In the genomic region with DNA sequence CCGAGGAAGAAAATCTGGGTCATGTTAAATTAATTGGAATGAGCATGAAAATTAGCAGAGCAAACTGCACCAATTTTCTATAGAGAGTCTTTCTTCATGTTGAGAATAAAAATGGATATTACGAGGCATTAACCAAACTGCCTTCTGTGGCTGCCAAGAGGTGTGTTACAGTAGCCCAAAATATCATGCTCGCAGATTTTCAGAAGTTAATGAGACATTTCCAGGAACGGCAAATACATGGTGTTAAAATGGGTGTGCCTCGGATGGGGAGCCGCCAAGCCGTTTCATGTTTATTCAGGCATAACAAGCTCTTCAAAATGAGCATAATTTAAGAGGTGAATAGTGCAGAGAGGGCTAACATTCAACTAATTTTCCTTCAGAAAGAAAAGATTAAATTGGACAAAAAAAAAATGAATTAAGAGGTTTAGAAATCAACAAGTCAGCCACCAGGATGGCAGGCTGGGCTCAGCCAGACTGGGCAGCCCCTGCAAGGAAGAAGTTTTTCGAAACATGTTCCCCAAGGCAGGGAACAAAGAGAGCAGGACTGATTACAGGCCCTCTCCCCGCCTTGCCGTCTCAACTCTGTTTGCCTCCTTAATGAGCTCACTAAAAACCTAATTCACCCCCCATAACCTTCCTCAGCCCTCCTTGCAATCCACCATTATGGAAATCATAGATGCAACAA, we compare ENCODE assay signal across 12 mouse cellular contexts. TPM values are rescaled to one million over a fixed set of nuclear protein-coding genes. Genes with fewer than 3 reads are reported as not detected.
A peak's percentile ranks its signal among the peaks of the same experiment; 100 is the strongest.
DNase-seq lines count a peak whose midpoint lies in the region; ATAC-seq and TF ChIP-seq lines count a peak whose summit lies in the region.
"Had no signal": no experiment of that assay in that cellular context is flagged by ENCODE, and none has a peak within 500 bp of the region (broad histone marks: within the 10 kb centered on the region; RNA-seq: fewer than 3 reads in every experiment).

No protein-coding gene starts in this region.

- ATAC-seq in hindbrain, postnatal 0 days: no peak
- ATAC-seq in neural tube, embryonic 14.5 days (ENCODE audit: low read depth): no peak
- no peak for ATAC-seq in heart, embryonic 11.5 days (replicated peaks; ENCODE audit: insufficient number of reproducible peaks, low FRiP score, low TSS enrichment)
- ATAC-seq: liver, postnatal 0 days had no signal

- no peak for TF ChIP-seq CTCF in hindbrain, postnatal 0 days (IDR thresholded peaks at IDR 0.05; ENCODE audit: low read depth)

- H3K4me2 ChIP-seq in hindbrain, postnatal 0 days (ENCODE audit: low read depth, low read length): no peak overlapping the region
- no peak overlapping the region for H3K4me2 ChIP-seq in neural tube, embryonic 14.5 days (ENCODE audit: low read depth, low read length)
- no peak overlapping the region for H3K4me2 ChIP-seq in heart, embryonic 11.5 days
- H3K4me2 ChIP-seq: embryonic facial prominence, embryonic 15.5 days had no signal

- H3K36me3 ChIP-seq in forebrain, embryonic 10.5 days (replicated peaks): peaks cover 17% of the 10 kb centered on the region
- H3K36me3 ChIP-seq in hindbrain, postnatal 0 days (ENCODE audit: insufficient read depth, low read length): no peaks in the 10 kb centered on the region
- H3K36me3 ChIP-seq in neural tube, embryonic 14.5 days (ENCODE audit: control insufficient read depth, insufficient read depth, low read length): no peaks in the 10 kb centered on the region
- peaks cover 5% of the 10 kb centered on the region; the same call in 1 of the 2 replicates for H3K36me3 ChIP-seq in heart, embryonic 11.5 days (ENCODE audit: control insufficient read depth, insufficient read depth, low read length)
- H3K36me3 ChIP-seq: embryonic facial prominence, embryonic 15.5 days had no signal

- peaks cover 52% of the 10 kb centered on the region for H3K4me1 ChIP-seq in forebrain, embryonic 10.5 days
- H3K4me1 ChIP-seq in hindbrain, postnatal 0 days (ENCODE audit: insufficient read depth, low read length): no peaks in the 10 kb centered on the region; the same call in 1 of the 2 replicates
- peaks cover 26% of the 10 kb centered on the region for H3K4me1 ChIP-seq in neural tube, embryonic 14.5 days (ENCODE audit: control insufficient read depth, insufficient read depth, low read length)
- peaks cover 20% of the 10 kb centered on the region for H3K4me1 ChIP-seq in heart, embryonic 11.5 days (ENCODE audit: control insufficient read depth, insufficient read depth, low read length)
- H3K4me1 ChIP-seq: megakaryocyte, embryonic 14.5 days had no signal

- H3K4me3 ChIP-seq in forebrain, embryonic 10.5 days: peak overlapping the region; percentile 38
- no peak overlapping the region for H3K4me3 ChIP-seq in hindbrain, postnatal 0 days (ENCODE audit: low read length)
- H3K4me3 ChIP-seq in neural tube, embryonic 14.5 days (ENCODE audit: low read depth, low read length): no peak overlapping the region
- no peak overlapping the region for H3K4me3 ChIP-seq in heart, embryonic 11.5 days (ENCODE audit: low read depth, low read length)
- H3K4me3 ChIP-seq: embryonic facial prominence, embryonic 15.5 days; megakaryocyte, embryonic 14.5 days had no signal

- DNase-seq in brain, adult 2 months (ENCODE audit: low read depth, low spot score): peak; percentile 53
- DNase-seq in forebrain, embryonic 10.5 days (ENCODE audit: extremely low spot score, low spot score): no peak
- DNase-seq in hindbrain, postnatal 0 days (ENCODE audit: low spot score): no peak
- DNase-seq in right cerebral cortex, adult 2 months (ENCODE audit: low spot score in 2 of 2): no peak
- DNase-seq in thymus, adult 18-20 months: no peak
- DNase-seq: cerebellum, adult 11-12 months; gastrocnemius, postnatal 10 days; liver, postnatal 0 days had no signal

- no peak overlapping the region for H3K9ac ChIP-seq in hindbrain, postnatal 0 days (replicated peaks; ENCODE audit: low read length)
- H3K9ac ChIP-seq in neural tube, embryonic 14.5 days (replicated peaks; ENCODE audit: low read depth, low read length): no peak overlapping the region
- no peak overlapping the region for H3K9ac ChIP-seq in heart, embryonic 11.5 days (ENCODE audit: low read depth, low read length)
- H3K9ac ChIP-seq: embryonic facial prominence, embryonic 15.5 days; liver, postnatal 0 days had no signal

- WGBS in forebrain, embryonic 10.5 days: 24% methylated on average over 10 of the region's 10 CpGs
- 22% methylated on average over 10 of the region's 10 CpGs for WGBS in hindbrain, postnatal 0 days
- WGBS in neural tube, embryonic 14.5 days: 17% methylated on average over 10 of the region's 10 CpGs
- 69% methylated on average over 10 of the region's 10 CpGs for WGBS in heart, embryonic 11.5 days (ENCODE audit: insufficient replicate concordance)

- no peaks in the 10 kb centered on the region for H3K9me3 ChIP-seq in forebrain, embryonic 10.5 days
- no peaks in the 10 kb centered on the region for H3K9me3 ChIP-seq in hindbrain, postnatal 0 days (ENCODE audit: low read length)
- H3K9me3 ChIP-seq in neural tube, embryonic 14.5 days (ENCODE audit: control insufficient read depth, low read length): no peaks in the 10 kb centered on the region
- H3K9me3 ChIP-seq in heart, embryonic 11.5 days (replicated peaks; ENCODE audit: control insufficient read depth, low read length): no peaks in the 10 kb centered on the region
- H3K9me3 ChIP-seq: embryonic facial prominence, embryonic 15.5 days had no signal

- peak overlapping the region; percentile 83 for H3K27ac ChIP-seq in forebrain, embryonic 10.5 days
- 0 out of 2 replicates have a peak overlapping the region, but pooled peaks have one; percentile 20 for H3K27ac ChIP-seq in hindbrain, postnatal 0 days
- H3K27ac ChIP-seq in neural tube, embryonic 14.5 days (ENCODE audit: low read depth, low read length): peak overlapping the region; percentile 60; the same call in 1 of the 2 replicates
- H3K27ac ChIP-seq in heart, embryonic 11.5 days (ENCODE audit: low read depth, low read length): no peak overlapping the region
- H3K27ac ChIP-seq: embryonic facial prominence, embryonic 15.5 days had no signal

- peaks cover 47% of the 10 kb centered on the region for H3K27me3 ChIP-seq in forebrain, embryonic 10.5 days (ENCODE audit: poor library complexity, severe bottlenecking)
- no peaks in the 10 kb centered on the region for H3K27me3 ChIP-seq in hindbrain, postnatal 0 days (ENCODE audit: insufficient read depth, low read length)
- H3K27me3 ChIP-seq in neural tube, embryonic 14.5 days (ENCODE audit: control insufficient read depth, insufficient read depth, low read length): no peaks in the 10 kb centered on the region
- no peaks in the 10 kb centered on the region for H3K27me3 ChIP-seq in heart, embryonic 11.5 days (ENCODE audit: control insufficient read depth, insufficient read depth, low read length)
- H3K27me3 ChIP-seq: embryonic facial prominence, embryonic 15.5 days; megakaryocyte, embryonic 14.5 days had no signal

RNA-seq across cellular contexts. Expression of a gene that starts 46.7 kb away (rescaled TPM):
- polyA plus RNA-seq in forebrain, embryonic 10.5 days (2016; fragmentation: Nextera tagmentation; extraction: Ambion mirVana): 32.5 TPM in 2 replicates
- total RNA-seq in hindbrain, postnatal 0 days (2014; rRNA removed): 132 and 133 TPM in 2 replicates
- polyA plus RNA-seq in hindbrain, postnatal 0 days (2015; fragmentation: Nextera tagmentation; extraction: Ambion mirVana): 94.4 and 105 TPM in 2 replicates
- 102 and 117 TPM in 2 replicates for polyA plus RNA-seq in neural tube, embryonic 14.5 days (2014; fragmentation: Nextera tagmentation; extraction: Ambion mirVana)
- polyA plus RNA-seq in heart, embryonic 11.5 days (2014; fragmentation: Nextera tagmentation; extraction: Ambion mirVana): 50.5 and 59.8 TPM in 2 replicates
